Mouse (Mus musculus): Measurements from ENCODE around the gene Rbpms2. TPM values are rescaled to one million over a fixed set of nuclear protein-coding genes. Genes with fewer than 3 reads are reported as not detected.

The Rbpms2 gene
- polyA plus RNA-seq, 2 experiments, result 10.3 to 19.3 TPM

DNA sequence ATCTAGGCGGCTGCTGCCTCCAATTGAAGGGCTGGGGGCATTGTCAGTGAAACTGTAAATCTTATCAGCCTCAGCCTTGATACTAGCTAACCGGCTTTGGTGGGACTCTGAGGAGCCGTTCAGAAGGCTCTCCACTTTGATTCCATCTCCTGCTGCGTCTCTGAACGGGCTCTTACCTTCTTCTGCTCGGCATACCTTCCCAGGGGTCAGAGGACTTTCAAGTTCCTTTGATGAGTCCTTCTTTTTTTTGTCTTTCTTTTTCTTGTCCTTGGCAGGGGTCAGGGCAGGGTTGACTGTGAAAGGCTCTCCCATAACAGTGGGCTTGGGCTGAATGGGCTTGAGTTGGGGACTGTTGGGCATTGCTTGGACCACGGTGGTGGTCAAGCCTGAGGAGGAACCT, 73.8 kb downstream of the Rbpms2 start:
- Histone ChIP-seq H3K4me3 (replicated peaks; ENCODE audit: low read length) (no peak overlapping the region), H3K9ac (ENCODE audit: low read depth, low read length, severe bottlenecking) (no peak overlapping the region), H3K4me2 (replicated peaks; ENCODE audit: low read depth, low read length, severe bottlenecking) (no peak overlapping the region), H3K9me3 (ENCODE audit: control insufficient read depth, low read length) (no peaks in the 10 kb centered on the region), H3K27me3 (ENCODE audit: control insufficient read depth, insufficient read depth, low read length) (no peaks in the 10 kb centered on the region), H3K36me3 (ENCODE audit: control insufficient read depth, insufficient read depth, low read length) (peaks cover 59% of the 10 kb centered on the region), H3K4me1 (ENCODE audit: control insufficient read depth, insufficient read depth, low read length) (no peaks in the 10 kb centered on the region), H3K27ac (replicated peaks; ENCODE audit: low read depth, low read length) (no peak overlapping the region)
- 78% methylated on average over 7 of the region's 7 CpGs for WGBS
- TF ChIP-seq POLR2A (IDR thresholded peaks at IDR 0.05; ENCODE audit: borderline replicate concordance, extremely low read depth, insufficient read depth, insufficient read length), result no peak
- DNase-seq (ENCODE audit: low spot score), result no peak
- ATAC-seq (ENCODE audit: low FRiP score, low read depth), result no peak

DNA sequence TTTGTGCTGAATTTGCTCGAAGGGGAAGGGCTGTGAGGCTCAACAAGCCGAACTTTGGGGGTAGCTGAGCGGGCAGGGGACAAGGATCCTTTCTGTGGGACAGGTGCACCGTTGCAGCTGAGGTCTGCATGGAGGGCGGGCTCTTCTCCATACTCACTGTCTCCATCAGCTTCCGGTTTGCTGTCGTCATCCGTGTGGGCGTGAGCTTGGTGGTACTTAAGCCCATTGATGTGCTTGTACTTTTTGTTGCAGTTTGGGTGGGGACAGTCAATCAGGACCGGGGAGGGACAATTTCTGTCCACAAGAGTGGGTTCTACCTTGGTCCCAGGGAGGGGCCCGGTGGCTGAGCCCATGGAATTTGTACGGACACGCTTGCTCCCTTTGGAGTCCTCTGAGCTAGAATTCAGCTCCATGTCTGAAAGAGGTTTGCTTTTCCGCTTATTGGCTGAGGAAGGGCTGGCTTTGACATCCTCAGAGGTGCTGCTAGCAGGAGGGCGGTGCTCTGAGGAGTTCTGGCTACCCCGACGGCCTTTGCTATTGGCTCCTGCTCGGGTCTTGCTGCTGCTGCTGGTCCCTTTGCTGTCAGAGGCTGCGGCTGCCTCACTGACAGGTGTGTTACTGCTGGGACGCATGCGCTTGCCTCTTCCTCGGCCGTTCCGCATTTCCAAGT, 74.6 kb downstream of the Rbpms2 start:
- WGBS, result 93% methylated on average over 24 of the region's 24 CpGs
- Histone ChIP-seq H3K9me3 (ENCODE audit: control insufficient read depth, low read length) (no peaks in the 10 kb centered on the region), H3K27ac (replicated peaks; ENCODE audit: low read depth, low read length) (no peak overlapping the region), H3K4me1 (ENCODE audit: control insufficient read depth, insufficient read depth, low read length) (no peaks in the 10 kb centered on the region), H3K9ac (ENCODE audit: low read depth, low read length, severe bottlenecking) (no peak overlapping the region), H3K4me3 (replicated peaks; ENCODE audit: low read length) (no peak overlapping the region), H3K27me3 (ENCODE audit: control insufficient read depth, insufficient read depth, low read length) (no peaks in the 10 kb centered on the region), H3K4me2 (replicated peaks; ENCODE audit: low read depth, low read length, severe bottlenecking) (no peak overlapping the region), H3K36me3 (ENCODE audit: control insufficient read depth, insufficient read depth, low read length) (peaks cover 53% of the 10 kb centered on the region)
- DNase-seq (ENCODE audit: low spot score), result no peak
- ATAC-seq (ENCODE audit: low FRiP score, low read depth), result no peak
- no peak for TF ChIP-seq POLR2A (IDR thresholded peaks at IDR 0.05; ENCODE audit: borderline replicate concordance, extremely low read depth, insufficient read depth, insufficient read length)

Other genes starting within 250 kb of the Rbpms2 start
- 1.3 and 1.7 TPM in 2 replicates for gene Kbtbd13, start 238.0 kb upstream of the Rbpms2 start, polyA plus RNA-seq (2012; rRNA removed)
- gene Kbtbd13, start 238.0 kb upstream of the Rbpms2 start, polyA plus RNA-seq (2014; fragmentation: Nextera tagmentation; extraction: Ambion mirVana), result 1.3 and 1.5 TPM in 2 replicates
- 9.1 and 10.9 TPM in 2 replicates for gene Rasl12, start 231.1 kb upstream of the Rbpms2 start, polyA plus RNA-seq (2012; rRNA removed)
- gene Rasl12, start 231.1 kb upstream of the Rbpms2 start, polyA plus RNA-seq (2014; fragmentation: Nextera tagmentation; extraction: Ambion mirVana), result 9.6 and 9.9 TPM in 2 replicates
- not detected in 2 replicates for gene Slc51b, start 206.7 kb upstream of the Rbpms2 start, polyA plus RNA-seq (2012; rRNA removed)
- gene Slc51b, start 206.7 kb upstream of the Rbpms2 start, polyA plus RNA-seq (2014; fragmentation: Nextera tagmentation; extraction: Ambion mirVana), result not detected in 2 replicates
- 26.3 and 28.8 TPM in 2 replicates for gene Mtfmt, start 193.9 kb upstream of the Rbpms2 start, polyA plus RNA-seq (2012; rRNA removed)
- 18.7 and 22.5 TPM in 2 replicates for gene Mtfmt, start 193.9 kb upstream of the Rbpms2 start, polyA plus RNA-seq (2014; fragmentation: Nextera tagmentation; extraction: Ambion mirVana)
- gene Spg21, start 168.7 kb upstream of the Rbpms2 start, polyA plus RNA-seq (2012; rRNA removed), result 68.0 and 70.3 TPM in 2 replicates
- 147 and 169 TPM in 2 replicates for gene Spg21, start 168.7 kb upstream of the Rbpms2 start, polyA plus RNA-seq (2014; fragmentation: Nextera tagmentation; extraction: Ambion mirVana)
- gene Ankdd1a, start 109.5 kb upstream of the Rbpms2 start, polyA plus RNA-seq (2012; rRNA removed), result 0.08 TPM in 1 of 2 replicates, not detected in the other
- not detected in 2 replicates for gene Ankdd1a, start 109.5 kb upstream of the Rbpms2 start, polyA plus RNA-seq (2014; fragmentation: Nextera tagmentation; extraction: Ambion mirVana)
- 14.2 and 17.1 TPM in 2 replicates for gene Plekho2, start 49.6 kb upstream of the Rbpms2 start, polyA plus RNA-seq (2012; rRNA removed)
- gene Plekho2, start 49.6 kb upstream of the Rbpms2 start, polyA plus RNA-seq (2014; fragmentation: Nextera tagmentation; extraction: Ambion mirVana), result 14.4 and 14.7 TPM in 2 replicates
- gene Pif1, start 42.5 kb upstream of the Rbpms2 start, polyA plus RNA-seq (2012; rRNA removed), result 16.2 and 19.2 TPM in 2 replicates
- 7.2 and 9.6 TPM in 2 replicates for gene Pif1, start 42.5 kb upstream of the Rbpms2 start, polyA plus RNA-seq (2014; fragmentation: Nextera tagmentation; extraction: Ambion mirVana)
- 199 and 250 TPM in 2 replicates for gene Oaz2, start 38.4 kb downstream of the Rbpms2 start, polyA plus RNA-seq (2012; rRNA removed)
- 221 and 260 TPM in 2 replicates for gene Oaz2, start 38.4 kb downstream of the Rbpms2 start, polyA plus RNA-seq (2014; fragmentation: Nextera tagmentation; extraction: Ambion mirVana)
- gene Zfp609, start 197.9 kb downstream of the Rbpms2 start, polyA plus RNA-seq (2012; rRNA removed), result 20.3 and 22.0 TPM in 2 replicates
- 7.3 and 8.8 TPM in 2 replicates for gene Zfp609, start 197.9 kb downstream of the Rbpms2 start, polyA plus RNA-seq (2014; fragmentation: Nextera tagmentation; extraction: Ambion mirVana)

All from limb, embryonic 14.5 days (tissue).